Mouse (Mus musculus) layer of hippocampus, postnatal 25 days (tissue): Measurements from ENCODE around the gene Ankrd44. TPM values are rescaled to one million over a fixed set of nuclear protein-coding genes. Genes with fewer than 3 reads are reported as not detected.

Source experiments
- DNase-seq, 2 experiments: peaks; one replicate each; pipeline ENCODE4 v3.0.0; 2022; ENCODE audit warnings: mixed read lengths in 2 of 2, low spot score in 1 of 2; ENCODE audit errors: extremely low spot score in 1 of 2
- total RNA-seq, 2 experiments: library from RNA; stranded (reverse); gene quantifications; 2 replicates each; pipeline ENCODE4 v1.2.3; 2021

Ankrd44 gene
- total RNA-seq, 2 experiments from 2014 or later: 17.1 to 17.3 TPM

- peak; percentile 21 to 24 for DNase-seq
These were observed 260.4 kb downstream of the Ankrd44 start for GRCm38 (mm10) chr1:54665582-54666405.

- DNase-seq: no peak
These were observed 261.1 kb downstream of the Ankrd44 start for GRCm38 (mm10) chr1:54665095-54665494.

GRCm38 (mm10) chr1:54660674-54661073, 265.5 kb downstream of the Ankrd44 start:
- DNase-seq: no peak

GRCm38 (mm10) chr1:54658558-54658957, 267.6 kb downstream of the Ankrd44 start:
- DNase-seq: no peak

GRCm38 (mm10) chr1:54648237-54648636, 277.9 kb downstream of the Ankrd44 start:
- DNase-seq: no peak

GRCm38 (mm10) chr1:54647335-54647745, 278.8 kb downstream of the Ankrd44 start:
- no peak for DNase-seq

- DNase-seq: no peak
These were observed 285.9 kb downstream of the Ankrd44 start for GRCm38 (mm10) chr1:54640184-54640795.

GRCm38 (mm10) chr1:54639506-54640078, 286.6 kb downstream of the Ankrd44 start:
- no peak for DNase-seq

GRCm38 (mm10) chr1:54639076-54639475, 287.1 kb downstream of the Ankrd44 start:
- DNase-seq: no peak

GRCm38 (mm10) chr1:54637340-54637739, 288.8 kb downstream of the Ankrd44 start:
- no peak for DNase-seq

- no peak for DNase-seq
These were observed 297.1 kb downstream of the Ankrd44 start for GRCm38 (mm10) chr1:54629106-54629505.

GRCm38 (mm10) chr1:54614963-54615362, 311.2 kb downstream of the Ankrd44 start:
- no peak for DNase-seq

GRCm38 (mm10) chr1:54612344-54612743, 313.8 kb downstream of the Ankrd44 start:
- DNase-seq: no peak

- no peak for DNase-seq
These were observed 314.3 kb downstream of the Ankrd44 start for GRCm38 (mm10) chr1:54611891-54612290.

- no peak for DNase-seq
These were observed 319.3 kb downstream of the Ankrd44 start for GRCm38 (mm10) chr1:54606936-54607335.

GRCm38 (mm10) chr1:54601692-54602091, 324.5 kb downstream of the Ankrd44 start:
- no peak for DNase-seq

GRCm38 (mm10) chr1:54600275-54600674, 325.9 kb downstream of the Ankrd44 start:
- no peak for DNase-seq

- no peak for DNase-seq
These were observed 328.5 kb downstream of the Ankrd44 start for GRCm38 (mm10) chr1:54597594-54598217.

GRCm38 (mm10) chr1:54596151-54596550, 330.0 kb downstream of the Ankrd44 start:
- DNase-seq: no peak
